Mouse (Mus musculus) liver, adult 2 months (tissue): ENCODE results near the gene Trem1.

Experiments
- CTCF ChIP-seq: fragments of 200-500 bp; IDR thresholded peaks from 2 replicates; pipeline ENCODE4 v1.5.1; 2011; ENCODE audit warnings: low read depth, low read length, control low read depth
- POLR2A ChIP-seq: fragments of 200-500 bp; IDR thresholded peaks from 2 replicates; pipeline ENCODE4 v1.6.1; 2011; ENCODE audit warnings: low read length, control low read depth; ENCODE audit not compliant: insufficient read depth; ENCODE audit errors: extremely low read depth

DNA sequence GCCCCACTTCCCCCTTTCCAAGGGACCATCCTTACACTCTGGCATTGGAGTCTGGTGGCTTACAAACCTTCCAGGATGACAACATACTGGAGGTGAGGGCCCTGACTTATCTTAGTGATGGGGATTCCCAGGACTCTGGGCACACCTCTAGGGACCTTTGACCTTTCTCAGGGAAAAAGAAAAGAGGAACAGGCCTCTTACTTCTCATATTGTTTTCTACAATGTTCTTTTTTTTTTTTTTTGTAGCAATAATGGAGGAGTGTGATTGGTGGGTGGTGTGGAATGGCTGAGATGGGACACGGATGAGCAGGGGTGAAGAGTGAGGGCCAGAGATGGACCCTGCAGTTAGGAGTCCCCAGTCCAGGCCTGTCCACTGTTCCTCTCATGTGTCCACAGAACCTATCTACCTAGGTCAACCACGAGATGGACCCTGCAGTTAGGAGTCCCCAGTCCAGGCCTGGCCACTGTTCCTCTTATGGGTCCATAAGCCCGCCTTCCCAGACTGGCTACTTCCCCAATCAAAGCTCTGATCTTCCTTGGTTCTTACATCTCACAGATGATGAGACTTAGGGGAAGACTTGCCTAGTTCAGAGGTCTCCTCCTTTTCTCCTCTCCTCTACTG is 31.3 kb downstream of the Trem1 start, which contains the start of gene Treml4:
- no peak for TF ChIP-seq CTCF
- TF ChIP-seq POLR2A = no peak
